Mouse (Mus musculus): Measurements from ENCODE around the gene Gm38392. TPM values are rescaled to one million over a fixed set of nuclear protein-coding genes. Genes with fewer than 3 reads are reported as not detected.

Gene Gm38392
- total RNA-seq, 1 experiment from 2014 or later = not detected

GRCm38 (mm10) chr3:88222446-88222845, 64.6 kb downstream of the Gm38392 start:
- no peak for ATAC-seq (ENCODE audit: extremely low read depth, insufficient number of reproducible peaks, low FRiP score, poor library complexity, severe bottlenecking)

DNA sequence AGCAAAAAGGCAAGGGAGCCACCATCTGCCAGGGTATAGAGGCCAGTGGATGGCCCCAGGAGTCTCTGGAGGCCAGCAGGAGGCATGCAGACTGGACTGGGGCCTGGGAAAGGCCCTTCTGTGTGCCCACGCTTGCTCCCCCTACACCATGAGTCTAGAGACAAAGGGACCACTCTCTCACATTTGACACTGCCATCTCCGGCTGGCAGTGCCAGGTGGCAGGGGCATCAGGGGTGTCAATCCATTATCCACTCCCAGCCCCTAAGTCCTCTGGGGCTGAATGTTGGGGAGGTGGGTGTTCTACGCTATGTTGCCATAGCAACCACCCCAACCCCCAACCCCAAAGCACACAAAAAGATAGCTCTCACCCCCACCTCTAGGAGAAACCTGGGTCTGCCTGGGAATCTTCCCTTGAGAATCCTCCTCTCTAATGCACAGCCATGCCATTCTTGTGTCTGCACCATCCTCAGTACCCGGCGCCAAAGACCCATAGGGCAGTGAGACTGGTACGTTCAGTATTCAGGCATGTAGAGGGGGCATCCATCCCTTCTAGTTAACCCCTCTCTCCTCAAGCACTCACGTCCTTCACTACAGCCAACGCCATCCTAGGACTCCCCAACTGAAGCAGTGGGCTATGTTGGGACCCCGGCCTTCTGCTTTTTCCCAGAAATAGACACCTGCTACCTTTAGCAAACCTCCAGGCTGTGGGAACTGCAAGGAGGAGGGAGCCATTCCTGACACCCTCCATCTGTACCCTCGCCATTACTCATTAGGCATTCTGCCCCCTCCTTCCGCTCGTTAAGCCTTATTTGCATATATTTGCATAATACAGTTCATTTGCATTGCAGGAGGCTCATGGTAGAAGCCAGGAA, 65.3 kb downstream of the Gm38392 start:
- ATAC-seq (ENCODE audit: extremely low read depth, insufficient number of reproducible peaks, low FRiP score, poor library complexity, severe bottlenecking) = no peak

DNA sequence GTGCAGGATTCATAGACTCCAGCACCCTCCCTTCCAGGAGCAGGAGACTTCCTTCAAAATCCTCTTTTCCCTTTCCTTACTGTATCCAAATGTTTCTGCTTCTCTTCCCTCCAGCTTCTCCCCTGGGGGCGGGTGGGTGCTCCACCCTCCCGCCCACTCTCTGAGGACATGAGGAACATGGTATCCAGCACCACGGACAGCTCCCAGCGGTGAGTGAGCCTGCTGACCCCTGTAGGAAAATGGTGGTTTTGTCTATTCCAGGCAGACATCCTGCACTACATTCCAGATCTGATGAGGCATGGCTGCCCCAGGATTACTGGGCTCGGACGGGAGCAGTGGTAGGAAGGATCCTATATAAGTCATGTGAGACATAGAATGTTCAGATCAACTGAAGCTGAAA, 66.2 kb downstream of the Gm38392 start:
- no peak for ATAC-seq (ENCODE audit: extremely low read depth, insufficient number of reproducible peaks, low FRiP score, poor library complexity, severe bottlenecking)

DNA sequence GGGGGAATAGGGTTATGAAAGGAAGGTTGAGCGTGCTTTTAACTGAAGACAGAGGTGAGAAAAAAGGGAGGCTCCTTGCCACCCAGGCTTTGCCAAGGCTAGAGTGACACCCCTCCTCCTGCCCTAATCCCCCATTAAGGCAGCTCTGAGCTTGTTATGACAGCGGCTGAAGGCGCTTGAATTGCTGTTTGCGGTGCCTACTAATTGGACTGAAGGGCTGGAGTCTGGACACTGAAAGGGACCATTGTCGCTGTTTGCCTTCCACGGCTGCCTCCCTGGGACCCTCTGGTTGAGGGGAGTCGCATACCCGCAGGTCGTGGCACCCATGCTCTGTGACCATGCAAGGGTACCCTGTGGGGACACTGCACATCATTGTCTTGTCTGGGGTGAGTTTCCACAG, 67.1 kb downstream of the Gm38392 start:
- no peak for ATAC-seq (ENCODE audit: extremely low read depth, insufficient number of reproducible peaks, low FRiP score, poor library complexity, severe bottlenecking)

- no peak for ATAC-seq (ENCODE audit: extremely low read depth, insufficient number of reproducible peaks, low FRiP score, poor library complexity, severe bottlenecking)
These were observed 69.3 kb downstream of the Gm38392 start for GRCm38 (mm10) chr3:88217679-88218078.

GRCm38 (mm10) chr3:88216534-88217326, 70.3 kb downstream of the Gm38392 start:
- ATAC-seq (ENCODE audit: extremely low read depth, insufficient number of reproducible peaks, low FRiP score, poor library complexity, severe bottlenecking) = no peak

DNA sequence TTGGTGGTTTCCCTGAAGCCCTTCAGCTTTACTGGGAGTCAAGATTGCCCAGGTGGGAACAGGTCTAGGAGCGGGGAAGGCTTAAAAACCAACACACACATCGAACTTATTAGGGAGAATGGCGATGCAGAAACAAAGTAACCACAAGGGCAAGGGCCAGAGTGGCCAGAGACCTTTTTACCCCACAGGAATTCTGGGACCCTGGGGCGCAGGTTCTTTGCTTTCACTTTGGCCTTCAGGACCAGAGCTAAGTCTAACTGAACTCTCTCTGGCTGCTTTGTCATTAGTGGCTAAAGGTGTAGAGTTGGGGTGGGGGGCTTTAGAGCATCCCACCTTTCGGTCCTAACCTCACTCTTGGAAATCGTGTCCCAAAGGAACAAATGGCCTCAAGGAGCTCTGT, 70.9 kb downstream of the Gm38392 start:
- ATAC-seq (ENCODE audit: extremely low read depth, insufficient number of reproducible peaks, low FRiP score, poor library complexity, severe bottlenecking) = no peak

DNA sequence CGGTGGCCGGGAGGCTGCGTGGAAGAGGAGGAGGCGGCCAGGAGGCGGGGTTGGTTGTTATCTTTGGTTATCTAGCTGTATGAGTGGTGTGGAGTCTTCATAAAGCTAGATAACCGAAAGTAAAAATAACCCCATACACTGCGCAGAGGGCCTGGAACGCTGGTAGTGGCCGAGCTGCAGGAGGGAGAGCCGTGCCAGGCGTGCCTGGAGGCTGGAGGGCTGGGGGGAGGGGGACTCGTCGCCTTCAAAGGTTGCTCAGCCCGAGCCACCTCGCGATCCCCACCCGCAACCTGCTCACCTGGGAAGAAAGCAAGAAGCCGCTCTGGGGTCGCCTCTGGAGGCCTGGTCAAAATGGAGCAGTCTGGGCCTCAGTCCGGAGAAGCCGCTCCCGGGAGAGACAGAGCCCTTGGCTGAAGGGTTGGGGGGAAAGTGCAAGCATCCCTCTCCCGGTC, 71.4 kb downstream of the Gm38392 start:
- ATAC-seq (ENCODE audit: extremely low read depth, insufficient number of reproducible peaks, low FRiP score, poor library complexity, severe bottlenecking) = no peak

- ATAC-seq (ENCODE audit: extremely low read depth, insufficient number of reproducible peaks, low FRiP score, poor library complexity, severe bottlenecking) = no peak
These were observed 71.9 kb downstream of the Gm38392 start for GRCm38 (mm10) chr3:88214971-88215552.

DNA sequence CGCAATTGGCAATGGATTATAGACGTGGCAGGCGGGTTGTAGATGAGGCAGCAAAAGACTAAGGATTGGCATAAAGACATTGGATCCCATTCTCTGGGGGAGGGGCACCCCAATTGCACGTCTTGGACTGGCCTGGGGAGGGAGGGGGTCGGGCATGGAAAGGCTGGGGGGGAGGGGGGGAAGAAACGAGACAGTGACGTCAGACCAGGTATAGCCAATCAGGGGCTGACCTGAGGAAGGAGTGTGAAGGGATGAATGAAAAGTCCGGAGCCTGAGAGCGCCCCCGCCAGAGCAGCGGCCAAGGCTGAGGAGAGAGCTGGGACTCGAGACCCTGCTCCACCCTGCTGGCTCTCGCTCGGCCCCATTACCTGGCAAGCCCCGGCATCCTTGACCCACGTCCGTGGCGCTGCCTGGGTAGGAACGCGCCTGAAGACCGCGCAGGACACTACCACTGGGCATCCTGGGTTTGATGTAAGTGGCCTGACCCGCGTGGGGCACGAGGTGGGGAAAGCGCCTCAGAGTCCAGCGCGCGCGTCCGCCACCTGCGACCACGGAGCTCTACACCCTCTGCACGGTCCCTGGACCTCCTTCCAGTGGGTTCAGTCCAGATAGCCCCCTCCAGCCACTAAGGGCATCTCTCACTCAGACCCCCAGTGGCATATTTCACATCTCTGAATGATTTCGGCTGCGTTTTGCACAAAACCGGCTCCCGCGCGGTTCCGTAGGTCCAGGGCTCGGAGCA, 72.6 kb downstream of the Gm38392 start:
- no peak for ATAC-seq (ENCODE audit: extremely low read depth, insufficient number of reproducible peaks, low FRiP score, poor library complexity, severe bottlenecking)

GRCm38 (mm10) chr3:88213019-88213418, 74.0 kb downstream of the Gm38392 start:
- no peak for ATAC-seq (ENCODE audit: extremely low read depth, insufficient number of reproducible peaks, low FRiP score, poor library complexity, severe bottlenecking)

- ATAC-seq (ENCODE audit: extremely low read depth, insufficient number of reproducible peaks, low FRiP score, poor library complexity, severe bottlenecking) = no peak
These were observed 74.7 kb downstream of the Gm38392 start for GRCm38 (mm10) chr3:88212356-88212755.

- no peak for ATAC-seq (ENCODE audit: extremely low read depth, insufficient number of reproducible peaks, low FRiP score, poor library complexity, severe bottlenecking)
These were observed 76.1 kb downstream of the Gm38392 start for GRCm38 (mm10) chr3:88210918-88211317.

DNA sequence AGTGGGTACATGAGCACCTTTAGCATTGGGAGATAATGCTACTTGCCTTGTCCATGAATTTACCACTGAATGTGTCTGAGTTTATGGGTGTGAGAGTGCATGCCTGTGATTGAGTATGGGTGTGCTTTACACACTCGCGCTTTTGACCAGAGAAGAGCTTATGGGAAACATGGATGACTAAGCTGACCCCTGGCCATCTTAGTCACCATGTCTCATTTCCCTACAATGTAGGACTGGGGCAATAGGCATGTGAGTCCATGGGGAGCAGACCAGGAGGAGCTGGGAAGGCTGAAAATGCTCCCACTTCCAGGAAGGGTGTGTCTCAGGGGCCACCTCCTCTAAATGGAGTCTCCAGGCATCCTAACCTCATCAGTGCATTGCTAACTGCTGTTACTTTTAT, 76.9 kb downstream of the Gm38392 start:
- ATAC-seq (ENCODE audit: extremely low read depth, insufficient number of reproducible peaks, low FRiP score, poor library complexity, severe bottlenecking) = no peak

- ATAC-seq (ENCODE audit: extremely low read depth, insufficient number of reproducible peaks, low FRiP score, poor library complexity, severe bottlenecking) = no peak
These were observed 77.7 kb downstream of the Gm38392 start for GRCm38 (mm10) chr3:88209306-88209705.

DNA sequence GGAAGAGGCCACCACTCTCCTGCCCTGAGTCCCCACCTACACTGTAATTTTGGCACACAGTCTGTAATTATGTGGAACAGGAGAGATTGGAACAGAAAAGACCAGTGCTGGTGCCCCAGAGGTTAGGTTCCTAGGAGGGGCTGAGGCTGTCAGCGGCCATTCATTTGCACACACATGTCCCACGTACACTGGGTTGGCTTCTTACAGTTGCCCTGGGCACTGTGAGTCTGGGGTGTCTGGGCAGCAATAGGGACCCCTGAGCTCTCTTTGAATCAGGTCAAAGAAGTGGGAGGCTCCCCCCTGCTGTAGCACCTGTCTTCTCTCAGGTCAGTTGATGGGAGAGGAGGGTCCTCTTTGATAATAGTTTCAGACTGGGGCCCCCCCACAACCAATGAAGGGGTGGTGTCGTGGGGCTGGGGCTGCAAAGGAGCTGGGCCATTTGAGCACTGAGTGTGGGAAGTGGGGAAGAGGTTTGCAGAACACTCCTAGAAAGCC, 78.7 kb downstream of the Gm38392 start:
- no peak for ATAC-seq (ENCODE audit: extremely low read depth, insufficient number of reproducible peaks, low FRiP score, poor library complexity, severe bottlenecking)

GRCm38 (mm10) chr3:88207451-88208100, 79.4 kb downstream of the Gm38392 start:
- no peak for ATAC-seq (ENCODE audit: extremely low read depth, insufficient number of reproducible peaks, low FRiP score, poor library complexity, severe bottlenecking)

GRCm38 (mm10) chr3:88206901-88207371, 80.1 kb downstream of the Gm38392 start:
- no peak for ATAC-seq (ENCODE audit: extremely low read depth, insufficient number of reproducible peaks, low FRiP score, poor library complexity, severe bottlenecking)
